Mouse (Mus musculus) ovary, postnatal 14 days (tissue): Measurements from ENCODE around the gene Ucp3.
"Not testable (repeated sequence)": the region's sequence is repeated elsewhere in the genome, so short reads cannot be mapped to it uniquely, and the experiment has no call there.

Source experiments
- DNase-seq: peaks from one replicate; pipeline ENCODE4 v3.0.0; 2022; ENCODE audit warnings: low spot score

Gene Ucp3

GRCm38 (mm10) chr7:100473846-100474454, 1.2 kb downstream of the Ucp3 start:
- DNase-seq = no peak

- DNase-seq = no peak
Measured at GRCm38 (mm10) chr7:100474680-100475079, 1.9 kb downstream of the Ucp3 start.

GRCm38 (mm10) chr7:100479100-100479822, 6.5 kb downstream of the Ucp3 start:
- no peak for DNase-seq

GRCm38 (mm10) chr7:100479823-100480164, 7.0 kb downstream of the Ucp3 start:
- no peak for DNase-seq

- no peak for DNase-seq
Measured at GRCm38 (mm10) chr7:100480175-100480574, 7.4 kb downstream of the Ucp3 start.

- not testable (repeated sequence) for DNase-seq
Measured at GRCm38 (mm10) chr7:100482046-100482445, 9.3 kb downstream of the Ucp3 start.

GRCm38 (mm10) chr7:100484493-100484892, 11.7 kb downstream of the Ucp3 start:
- DNase-seq = no peak

- no peak for DNase-seq
Measured at GRCm38 (mm10) chr7:100487301-100487700, 14.5 kb downstream of the Ucp3 start.

GRCm38 (mm10) chr7:100488474-100489048, 15.8 kb downstream of the Ucp3 start:
- DNase-seq = no peak

GRCm38 (mm10) chr7:100492391-100493116, 19.8 kb downstream of the Ucp3 start:
- DNase-seq = no peak

GRCm38 (mm10) chr7:100493117-100493483, 20.3 kb downstream of the Ucp3 start, which contains the start of gene Ucp2:
Gene Ucp2 (plus strand): TSS chr7:100493337.
- peak; percentile 85 for DNase-seq

- no peak for DNase-seq
Measured at GRCm38 (mm10) chr7:100493484-100494414, 21.0 kb downstream of the Ucp3 start.

GRCm38 (mm10) chr7:100494415-100494831, 21.6 kb downstream of the Ucp3 start:
- DNase-seq = no peak

GRCm38 (mm10) chr7:100495042-100495441, 22.3 kb downstream of the Ucp3 start:
- DNase-seq = no peak

GRCm38 (mm10) chr7:100495581-100496251, 22.9 kb downstream of the Ucp3 start:
- DNase-seq = no peak

- no peak for DNase-seq
Measured at GRCm38 (mm10) chr7:100496371-100496770, 23.6 kb downstream of the Ucp3 start.

- DNase-seq = no peak
Measured at GRCm38 (mm10) chr7:100496791-100497190, 24.0 kb downstream of the Ucp3 start.

GRCm38 (mm10) chr7:100497402-100497801, 24.6 kb downstream of the Ucp3 start:
- no peak for DNase-seq

GRCm38 (mm10) chr7:100497982-100498381, 25.2 kb downstream of the Ucp3 start:
- no peak for DNase-seq

GRCm38 (mm10) chr7:100499465-100499864, 26.7 kb downstream of the Ucp3 start:
- DNase-seq = no peak
